Mouse (Mus musculus) liver, adult 10 weeks (tissue): ENCODE data around the gene Ntmt1. TPM values are rescaled to one million over a fixed set of nuclear protein-coding genes. Genes with fewer than 3 reads are reported as not detected.

Experiments
- polyA plus RNA-seq: library from polyadenylated mRNA; stranded (reverse); fragments of 350-450 nt; fragmentation: Illumina TruSeq; extraction: RNeasy Lipid Tissue Mini Kit (QIAGEN cat#74804); gene quantifications from one replicate; pipeline ENCODE4 v1.2.3, GENCODE M21; 2014; ENCODE audit warnings: low read depth, low replicate concordance

The Ntmt1 gene
- 0.58 TPM for polyA plus RNA-seq

GRCm38 (mm10) chr2:30807648-30808295, at the start of gene Ntmt1:
TSS of gene Ntmt1 (plus strand) at chr2:30807826.

DNA sequence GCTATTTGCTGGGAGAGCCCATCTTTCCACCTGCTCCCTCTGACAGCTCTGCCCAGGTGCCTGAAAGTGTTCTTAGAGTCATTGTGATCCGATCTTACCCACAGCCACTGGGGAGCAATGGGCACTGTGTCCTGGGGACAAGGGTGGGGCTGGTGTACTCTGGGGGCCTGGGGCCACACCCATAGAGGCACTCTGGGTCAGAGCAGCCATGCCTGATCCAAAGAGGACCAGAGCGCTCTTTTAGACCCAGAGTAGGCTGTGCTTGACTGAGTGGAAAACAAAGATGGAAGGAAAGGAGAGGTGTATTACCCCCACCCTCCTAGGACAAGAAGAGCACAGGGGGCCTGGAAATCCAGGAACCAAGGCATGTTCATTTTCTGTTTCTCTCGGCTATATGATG, 4.0 kb upstream of the Ntmt1 start, which contains the start of gene 1700001O22Rik:
Gene 1700001O22Rik, minus strand, starts transcription at position 58 of the 400 bp plus-strand sequence.

GRCm38 (mm10) chr2:30830283-30830795, 22.7 kb downstream of the Ntmt1 start, which contains the start of gene Asb6:
TSS of gene Asb6 (minus strand) at chr2:30830333.

DNA sequence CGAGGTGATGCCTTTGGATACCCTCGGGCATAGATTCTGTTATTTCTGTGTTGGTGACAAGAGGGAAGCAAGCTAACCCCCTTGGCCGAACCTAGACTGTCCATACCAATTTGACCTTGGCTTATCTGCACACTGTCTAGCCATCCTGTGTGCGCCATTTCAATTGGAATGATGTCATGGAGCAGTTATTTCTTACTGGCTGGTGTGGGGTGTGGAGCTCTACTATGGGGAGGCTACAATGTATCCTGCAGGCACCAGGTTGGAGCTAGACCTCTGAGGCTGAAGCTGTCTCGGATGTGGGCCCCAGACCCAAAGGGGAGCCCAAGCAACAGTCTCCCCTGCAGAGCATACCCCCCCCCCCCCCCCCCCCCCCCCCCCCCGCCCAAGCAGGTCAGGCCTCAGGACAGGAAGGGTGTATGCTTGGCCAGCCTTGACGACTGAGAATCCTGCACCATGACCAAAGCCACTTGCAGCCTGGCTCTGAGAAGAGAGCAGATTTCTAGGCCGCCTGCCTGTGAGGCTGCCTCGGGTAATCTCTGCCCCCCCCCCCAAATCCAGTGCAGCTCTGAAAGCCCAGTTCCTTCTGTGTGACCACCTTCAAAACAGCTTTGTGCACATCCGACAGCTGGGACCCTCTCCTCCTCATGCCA, 26.9 kb downstream of the Ntmt1 start, which contains the start of gene Prrx2:
Gene Prrx2, plus strand, starts transcription at position 600 of the 650 bp plus-strand sequence.

Other genes starting within 250 kb of the Ntmt1 start
- not detected for gene Cstad, start 212.8 kb upstream of the Ntmt1 start, polyA plus RNA-seq
- not detected for gene 1700001O22Rik, start 4.2 kb upstream of the Ntmt1 start, polyA plus RNA-seq
- not detected for gene Asb6, start 22.5 kb downstream of the Ntmt1 start, polyA plus RNA-seq
- not detected for gene Prrx2, start 27.1 kb downstream of the Ntmt1 start, polyA plus RNA-seq
- 0.26 TPM for gene Ptges, start 122.0 kb downstream of the Ntmt1 start, polyA plus RNA-seq
- 13.8 TPM for gene Tor1b, start 145.1 kb downstream of the Ntmt1 start, polyA plus RNA-seq
- 20.0 TPM for gene Tor1a, start 160.1 kb downstream of the Ntmt1 start, polyA plus RNA-seq
- gene BC005624, start 174.4 kb downstream of the Ntmt1 start, polyA plus RNA-seq = 13.6 TPM
- 0.45 TPM for gene Usp20, start 174.5 kb downstream of the Ntmt1 start, polyA plus RNA-seq